Mouse (Mus musculus) Patski (cell line): ENCODE measurements at regions not wholly inside any gene's neighbourhood (a gene's known extent, or its start where the extent isn't known, plus 50 kb on each side); places are given as distances from the start of the nearest gene placed in this dataset.

Experiments used
- ATAC-seq: fragments of 100-300 bp; one replicate; pipeline ENCODE4 v1.8.0; 2021
- CTCF ChIA-PET: fragments of 350-600 bp; sonication (Branson Sonifier 250); formaldehyde crosslinking; loops from one replicate; lab custom pipeline; 2022; ENCODE audit warnings: inconsistent platforms; lab: Charles Lee
- POLR2A ChIA-PET: fragments of 350-600 bp; sonication (Branson Sonifier 250); formaldehyde crosslinking; loops from one replicate; lab custom pipeline; 2022; ENCODE audit warnings: antibody characterized with exemption, inconsistent platforms; lab: Charles Lee
- DNase-seq: peaks from one replicate; pipeline ENCODE4 v3.0.0-alpha.2; 2011; ENCODE audit warnings: low read depth, low spot score
- H3K27me3 ChIP-seq: fragments of 371-371 bp; one replicate; pipeline ENCODE4 v1.5.1; 2021
- CTCF ChIP-seq: fragments of 100-300 bp; IDR thresholded peaks from one replicate; pipeline ENCODE4 v1.5.1; 2021
- in situ Hi-C: fragments of 300-500 bp; cut with MboI; formaldehyde crosslinking; loops from 3 replicates; pipeline ENCODE4 v1.11.1; 2018; ENCODE audit warnings: low pct_unique_long_range_greater_than_20kb, mixed read lengths

DNA sequence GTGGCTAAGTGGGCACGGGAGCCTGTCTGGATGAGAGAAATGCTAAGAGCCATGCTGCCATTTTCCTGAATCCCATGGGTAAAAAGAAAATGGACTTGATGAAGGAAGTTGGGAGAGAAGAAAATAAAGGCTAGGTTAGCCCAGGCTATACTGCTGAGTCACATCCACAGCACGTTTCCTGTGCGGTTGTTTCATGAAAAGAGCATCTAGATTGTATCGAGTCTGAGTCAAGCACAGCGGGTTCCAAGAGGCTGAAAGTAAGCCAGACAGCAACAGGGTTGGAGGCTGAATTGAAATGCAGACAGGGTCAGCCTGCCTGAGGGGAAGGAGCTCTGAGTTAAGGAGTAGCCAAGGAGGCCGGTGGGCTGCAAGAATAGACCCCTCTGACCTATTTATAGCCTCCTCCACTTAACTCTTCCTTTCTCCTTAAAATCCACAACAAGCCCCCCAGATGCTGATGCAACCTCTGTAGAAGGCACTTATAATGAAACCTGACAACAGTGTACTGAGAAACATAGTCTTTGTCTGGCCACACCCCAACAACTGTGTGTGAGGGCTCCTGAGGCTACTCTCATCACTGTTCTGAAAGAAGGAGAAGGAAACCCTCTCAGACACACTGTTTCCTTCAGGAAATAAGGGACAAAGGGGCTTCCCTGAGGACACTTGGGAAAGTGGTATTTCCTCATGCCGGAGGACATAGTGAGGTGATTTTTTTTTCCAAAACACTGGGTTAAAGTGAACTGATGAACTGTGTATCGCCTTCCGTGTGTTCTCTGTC is 98.7 kb upstream of the Plcb4 start:
- POLR2A ChIA-PET = no interaction called here
- in situ Hi-C loops = no loop called here
- CTCF ChIA-PET = interaction anchor here (1.7 kb wide), 1 partner anchor 12 kb away, joined by 6 read pairs; no protein-coding TSS in a partner anchor
- no peaks in the 10 kb centered on the region for H3K27me3 ChIP-seq
- TF ChIP-seq CTCF = no peak
- DNase-seq (no peak), ATAC-seq (no peak)

DNA sequence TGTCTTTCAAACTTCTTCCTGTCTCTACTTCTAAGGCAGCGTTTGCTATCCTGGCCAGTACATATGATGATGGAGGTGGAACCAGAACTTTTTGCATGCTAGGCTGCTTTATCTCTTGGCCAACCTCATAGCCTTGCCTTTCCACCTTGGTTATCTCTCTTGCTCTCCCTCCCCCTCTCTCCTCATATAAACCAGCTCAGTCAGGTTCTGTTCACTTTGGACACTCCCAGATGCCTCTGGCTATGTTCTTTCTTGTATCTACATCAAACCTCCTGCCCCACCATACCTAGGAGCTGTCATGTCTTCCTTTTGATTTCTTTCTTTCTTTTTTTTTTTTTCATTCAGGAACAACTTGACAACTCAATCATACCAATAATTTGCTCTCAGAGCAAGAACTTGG is 98.0 kb upstream of the Plcb4 start:
- TF ChIP-seq CTCF = no peak
- in situ Hi-C loops = no loop called here

GRCm38 (mm10) chr2:135561716-135562115 is 97.1 kb upstream of the Plcb4 start:
- no peaks in the 10 kb centered on the region for H3K27me3 ChIP-seq
- ChIA-PET POLR2A (interaction anchor here (0.8 kb wide), 1 partner anchor 23 kb away, joined by 4 read pairs; no protein-coding TSS in a partner anchor), CTCF (interaction anchor here (1.4 to 1.7 kb wide), 2 partner anchors 13 to 17 kb away, joined by 3 to 6 read pairs; no protein-coding TSS in a partner anchor)
- no peak for TF ChIP-seq CTCF
- in situ Hi-C loops = no loop called here
- no peak for DNase-seq
- no peak for ATAC-seq

More for the DNA sequence above, 98.0 kb upstream of the Plcb4 start:
- ChIA-PET CTCF (interaction anchor here (1.7 kb wide), 1 partner anchor 12 kb away, joined by 6 read pairs; no protein-coding TSS in a partner anchor), POLR2A (no interaction called here)
- ATAC-seq = no peak
- no peaks in the 10 kb centered on the region for H3K27me3 ChIP-seq
- DNase-seq = no peak

- in situ Hi-C loops = no loop called here
- ATAC-seq (peak; percentile 100), DNase-seq (no peak)
- no peaks in the 10 kb centered on the region for H3K27me3 ChIP-seq
- ChIA-PET CTCF (interaction anchor here (0.9 to 1.7 kb wide), 3 partner anchors 14 to 92 kb away, joined by 3 to 6 read pairs (median 3); no protein-coding TSS in a partner anchor), POLR2A (interaction anchor here (0.8 kb wide), 1 partner anchor 23 kb away, joined by 4 read pairs; no protein-coding TSS in a partner anchor)
- no peak for TF ChIP-seq CTCF
These were observed 96.5 kb upstream of the Plcb4 start for GRCm38 (mm10) chr2:135562140-135562890.

GRCm38 (mm10) chr2:135564231-135564630 is 94.6 kb upstream of the Plcb4 start:
- ChIA-PET POLR2A (no interaction called here), CTCF (no interaction called here)
- ATAC-seq (no peak), DNase-seq (no peak)
- in situ Hi-C loops = no loop called here
- H3K27me3 ChIP-seq = no peaks in the 10 kb centered on the region
- TF ChIP-seq CTCF = no peak

DNA sequence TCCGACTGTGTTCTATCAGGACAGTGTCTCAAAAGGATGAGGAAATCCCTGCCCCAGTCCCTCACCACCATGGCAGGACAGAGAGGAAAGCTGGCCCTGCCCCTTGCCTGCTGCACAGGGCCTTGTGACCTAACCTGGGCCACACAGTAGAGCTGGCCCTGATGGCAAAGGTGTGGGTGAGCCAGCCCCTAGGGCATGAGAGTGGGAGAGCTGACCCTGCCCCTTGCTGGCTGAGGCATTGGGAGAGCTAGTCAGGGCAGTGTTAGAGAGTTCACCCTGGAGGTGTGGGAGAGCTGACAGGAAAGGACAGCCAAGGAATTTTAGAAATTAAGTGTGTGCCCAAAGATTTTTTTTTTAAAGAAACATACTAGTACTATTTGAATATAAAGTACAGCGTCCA is 90.5 kb upstream of the Plcb4 start:
- H3K27me3 ChIP-seq = no peaks in the 10 kb centered on the region
- no peak for DNase-seq
- in situ Hi-C loops = no loop called here
- no peak for TF ChIP-seq CTCF
- ATAC-seq = no peak
- ChIA-PET POLR2A (no interaction called here), CTCF (interaction anchor here (0.9 to 1.6 kb wide), 3 partner anchors 10 to 22 kb away, joined by 3 read pairs; no protein-coding TSS in a partner anchor)

- H3K27me3 ChIP-seq = no peaks in the 10 kb centered on the region
- ATAC-seq (no peak), DNase-seq (no peak)
- in situ Hi-C loops = no loop called here
- TF ChIP-seq CTCF = no peak
- POLR2A ChIA-PET = no interaction called here
- CTCF ChIA-PET = no interaction called here
These were observed 87.2 kb upstream of the Plcb4 start for GRCm38 (mm10) chr2:135571599-135571998.

DNA sequence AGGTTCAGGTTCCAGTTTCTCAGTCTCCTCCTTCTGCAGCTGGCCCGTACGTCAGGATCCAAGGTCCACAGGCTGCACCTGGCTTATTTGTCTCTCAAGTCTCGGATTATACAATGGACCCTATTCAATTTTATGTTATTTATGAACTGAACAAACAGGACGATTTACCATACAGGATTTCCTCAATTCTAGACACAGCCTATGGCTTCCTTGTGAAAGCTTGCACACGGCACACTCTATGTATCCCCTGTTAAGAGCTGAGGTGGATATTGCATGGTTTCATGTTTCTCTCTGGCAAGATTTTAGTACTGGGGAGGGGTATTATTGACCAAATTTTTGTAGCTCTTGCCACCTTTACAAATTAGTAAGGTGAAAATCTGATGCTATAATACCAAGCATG is 81.6 kb upstream of the Plcb4 start:
- ChIA-PET POLR2A (no interaction called here), CTCF (interaction anchor here (0.9 to 1.6 kb wide), 2 partner anchors 349 to 381 kb away, joined by 3 read pairs; no protein-coding TSS in a partner anchor)
- no peak for TF ChIP-seq CTCF
- ATAC-seq (no peak), DNase-seq (no peak)
- in situ Hi-C loops = no loop called here
- H3K27me3 ChIP-seq = no peaks in the 10 kb centered on the region

DNA sequence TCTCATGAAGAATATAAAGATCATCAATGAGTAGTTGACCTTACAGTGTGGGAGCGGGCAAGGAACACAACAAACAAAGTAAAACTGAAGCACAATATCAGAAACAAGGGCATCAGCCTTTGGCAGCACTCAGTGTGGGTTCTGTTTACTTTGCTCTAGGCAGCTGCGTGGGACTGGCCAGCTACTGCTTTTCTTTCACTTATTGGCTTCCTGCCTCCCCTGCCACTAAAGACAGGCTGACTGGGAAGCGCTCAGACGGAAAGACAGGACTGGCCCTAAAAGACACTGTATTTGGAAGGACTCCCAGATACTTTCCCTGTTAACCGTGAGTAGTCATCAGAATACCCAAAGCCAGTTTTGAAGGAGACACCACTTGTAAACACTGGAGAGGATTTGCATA is 80.7 kb upstream of the Plcb4 start:
- no peak for TF ChIP-seq CTCF
- in situ Hi-C loops = no loop called here
- DNase-seq (no peak), ATAC-seq (peak; percentile 26)
- CTCF ChIA-PET = interaction anchor here (1.0 to 1.3 kb wide), 2 partner anchors 10 to 42 kb away, joined by 3 to 4 read pairs; no protein-coding TSS in a partner anchor
- POLR2A ChIA-PET = no interaction called here
- H3K27me3 ChIP-seq = no peaks in the 10 kb centered on the region

GRCm38 (mm10) chr2:135579514-135579913 is 79.3 kb upstream of the Plcb4 start:
- POLR2A ChIA-PET = no interaction called here
- in situ Hi-C loops = no loop called here
- TF ChIP-seq CTCF = no peak
- ATAC-seq (no peak), DNase-seq (no peak)
- CTCF ChIA-PET = interaction anchor here (1.1 to 1.6 kb wide), 2 partner anchors 12 to 26 kb away, joined by 3 read pairs; no protein-coding TSS in a partner anchor
- H3K27me3 ChIP-seq = peaks cover 7% of the 10 kb centered on the region
